In genomic region chr1:185639486-185639885, GRCm38 (mm10) we compare ENCODE assay signal across 15 mouse cellular contexts.
"Had no signal": no experiment of that assay in that cellular context is flagged by ENCODE, and none has a peak within 500 bp of the region (broad histone marks: within the 10 kb centered on the region; RNA-seq: fewer than 3 reads in every experiment).

No protein-coding gene starts in this region.

- H3K27ac ChIP-seq: neural tube, embryonic 15.5 days; stomach, embryonic 15.5 days; stomach, postnatal 0 days had no signal

- H3K9me3 ChIP-seq: neural tube, embryonic 15.5 days; stomach, embryonic 15.5 days had no signal

- H3K9ac ChIP-seq: neural tube, embryonic 15.5 days; stomach, embryonic 15.5 days had no signal

- H3K27me3 ChIP-seq: neural tube, embryonic 15.5 days; stomach, embryonic 15.5 days had no signal

- H3K36me3 ChIP-seq: neural tube, embryonic 15.5 days; stomach, embryonic 15.5 days had no signal

- H3K4me1 ChIP-seq: neural tube, embryonic 15.5 days; stomach, embryonic 15.5 days had no signal

- H3K4me3 ChIP-seq: neural tube, embryonic 15.5 days; stomach, embryonic 15.5 days had no signal

- H3K4me2 ChIP-seq: neural tube, embryonic 15.5 days; stomach, embryonic 15.5 days had no signal

- DNase-seq: retina, postnatal 1 day; right cerebral cortex, adult 18-20 months; right cerebral cortex, postnatal 14 days; right cerebral cortex, postnatal 25 days; right cerebral cortex, postnatal 4 days; spleen, adult 18-20 months; thymus, adult 18-20 months; thymus, adult 2 months; thymus, postnatal 14 days; thymus, postnatal 25 days; thymus, postnatal 36 days; thymus, postnatal 4 days had no signal
